Mouse (Mus musculus) embryonic facial prominence, embryonic 15.5 days (tissue): ENCODE results near the gene Ccar1. TPM values are rescaled to one million over a fixed set of nuclear protein-coding genes. Genes with fewer than 3 reads are reported as not detected.
"Not testable (repeated sequence)": the region's sequence is repeated elsewhere in the genome, so short reads cannot be mapped to it uniquely, and the experiment has no call there.

Experiments used
- ATAC-seq: fragments of 200-750 bp; cut with Nextera tagmentation; 2 replicates; pipeline ENCODE4 v1.8.0; 2017; ENCODE audit warnings: low read depth, moderate TSS enrichment; ENCODE audit not compliant: insufficient number of reproducible peaks, low FRiP score, low TSS enrichment
- H3K27ac ChIP-seq: fragments of 300-500 bp; sonication (generic); replicated peaks from 2 replicates; pipeline ENCODE4 v1.5.1; 2015; ENCODE audit warnings: mild to moderate bottlenecking, inconsistent platforms
- H3K27me3 ChIP-seq: fragments of 300-500 bp; sonication (generic); 2 replicates; pipeline ENCODE4 v1.6.1; 2015; ENCODE audit warnings: inconsistent platforms
- H3K36me3 ChIP-seq: fragments of 300-500 bp; sonication (generic); 2 replicates; pipeline ENCODE4 v1.6.1; 2015; ENCODE audit warnings: mild to moderate bottlenecking, inconsistent platforms
- H3K4me1 ChIP-seq: fragments of 300-500 bp; sonication (generic); 2 replicates; pipeline ENCODE4 v1.6.1; 2015; ENCODE audit warnings: inconsistent platforms
- H3K4me2 ChIP-seq: fragments of 300-500 bp; sonication (generic); replicated peaks from 2 replicates; pipeline ENCODE4 v1.6.1; 2015; ENCODE audit warnings: mild to moderate bottlenecking, inconsistent platforms
- H3K4me3 ChIP-seq: fragments of 300-500 bp; sonication (generic); replicated peaks from 2 replicates; pipeline ENCODE4 v1.5.1; 2015; ENCODE audit warnings: mild to moderate bottlenecking, inconsistent platforms
- H3K9ac ChIP-seq: fragments of 300-500 bp; sonication (generic); 2 replicates; pipeline ENCODE4 v1.6.1; 2015; ENCODE audit warnings: inconsistent platforms
- H3K9me3 ChIP-seq: fragments of 300-500 bp; sonication (generic); replicated peaks from 2 replicates; pipeline ENCODE4 v1.6.1; 2016; ENCODE audit warnings: inconsistent platforms
- WGBS: fragments of 180-500 bp; shearing (Covaris S2); methylation state at CpG from one replicate; pipeline ENCODE4 v1.1.7; 2015; 5-methylcytosine and 5-hydroxymethylcytosine counted together
- polyA plus RNA-seq: library from polyadenylated mRNA; unstranded; fragments of >200 nt; fragmentation: Nextera tagmentation; extraction: Ambion mirVana; gene quantifications from 2 replicates; pipeline ENCODE4 v1.2.1, GENCODE M21; 2015

Ccar1 gene
- polyA plus RNA-seq, 1 experiment from 2014 or later, result 112 TPM

DNA sequence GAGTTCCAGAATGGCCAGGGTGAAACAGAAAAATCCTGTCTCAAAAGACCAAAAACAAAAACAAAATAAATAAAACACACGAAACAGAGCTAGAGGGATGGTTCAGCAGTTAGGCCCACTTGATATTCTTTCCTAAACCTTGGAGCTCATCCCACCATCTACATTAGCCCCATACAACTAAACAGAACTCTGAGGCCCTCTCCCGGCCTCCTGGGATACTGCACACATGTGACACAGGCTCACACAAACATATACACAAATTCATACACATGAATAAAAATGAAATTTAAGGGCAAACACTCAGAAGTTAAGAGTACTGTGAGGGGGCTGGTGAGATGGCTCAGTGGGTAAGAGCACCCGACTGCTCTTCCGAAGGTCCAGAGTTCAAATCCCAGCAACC lies 2.1 kb upstream of the Ccar1 start:
- Histone ChIP-seq H3K9ac (no peak overlapping the region), H3K9me3 (no peaks in the 10 kb centered on the region), H3K36me3 (peaks cover 12% of the 10 kb centered on the region), H3K4me3 (no peak overlapping the region), H3K4me1 (peaks cover 8% of the 10 kb centered on the region), H3K27ac (no peak overlapping the region), H3K4me2 (no peak overlapping the region), H3K27me3 (no peaks in the 10 kb centered on the region)
- no peak for ATAC-seq
- 97% methylated on average over 4 of the region's 4 CpGs for WGBS

DNA sequence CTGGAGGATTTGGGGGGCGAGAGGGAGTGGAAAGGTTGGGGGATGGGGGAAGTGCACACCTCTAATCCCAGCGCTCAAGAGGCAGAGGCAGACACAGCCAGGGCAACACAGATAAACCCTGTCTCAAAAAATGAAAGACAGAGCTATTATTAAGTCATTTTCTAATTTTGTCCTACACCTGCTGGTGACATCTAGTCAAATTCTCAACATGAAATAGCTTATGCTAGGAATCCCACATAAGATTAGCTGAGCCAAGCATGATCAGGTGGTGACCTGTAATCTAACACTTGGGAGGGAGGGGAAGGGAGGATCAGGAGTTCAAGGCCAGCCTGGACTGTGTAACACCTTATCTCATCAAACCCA lies 986 bp upstream of the Ccar1 start:
- Histone ChIP-seq H3K27ac (peak overlapping the region; percentile 96), H3K36me3 (peaks cover 21% of the 10 kb centered on the region), H3K9ac (no peak overlapping the region; the same call in 1 of the 2 replicates), H3K4me2 (peak overlapping the region; percentile 51), H3K4me3 (peak overlapping the region; percentile 89), H3K9me3 (no peaks in the 10 kb centered on the region), H3K4me1 (peaks cover 12% of the 10 kb centered on the region), H3K27me3 (no peaks in the 10 kb centered on the region)
- no peak for ATAC-seq
- 47% methylated on average over 2 of the region's 2 CpGs for WGBS

- no peaks in the 10 kb centered on the region for H3K27me3 ChIP-seq
These were observed 572 bp downstream of the Ccar1 start for GRCm38 (mm10) chr10:62791251-62792176.

DNA sequence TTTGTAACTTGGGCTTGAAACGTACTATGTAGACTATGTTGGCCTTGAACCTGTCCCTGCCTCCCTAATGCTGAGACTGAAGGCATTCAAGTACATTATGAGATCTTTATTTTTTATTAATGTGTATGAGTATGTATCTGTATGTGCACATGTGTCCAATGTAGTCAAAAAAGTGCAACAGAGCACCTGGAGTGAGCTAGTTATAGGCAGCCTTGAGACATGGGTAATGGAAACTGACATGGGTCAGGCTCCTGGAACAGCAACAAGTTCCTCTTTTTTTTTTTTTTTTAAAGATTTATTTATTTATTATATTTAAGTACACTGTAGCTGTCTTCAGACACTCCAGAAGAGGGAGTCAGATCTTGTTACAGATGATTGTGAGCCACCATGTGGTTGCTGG lies 10.3 kb downstream of the Ccar1 start:
- not testable (repeated sequence) for ATAC-seq, H3K4me3 ChIP-seq, H3K9me3 ChIP-seq, H3K4me1 ChIP-seq, H3K4me2 ChIP-seq, H3K27me3 ChIP-seq, H3K27ac ChIP-seq, H3K9ac ChIP-seq
- H3K36me3 ChIP-seq, result peaks cover 92% of the 10 kb centered on the region
- WGBS, result 91% methylated on average over 1 of the region's 1 CpGs

More at GRCm38 (mm10) chr10:62791251-62792176, 572 bp downstream of the Ccar1 start:
- peaks cover 12% of the 10 kb centered on the region for H3K4me1 ChIP-seq
- H3K27ac ChIP-seq, result peak overlapping the region; percentile 96
- peak overlapping the region; percentile 89 for H3K9ac ChIP-seq
- H3K36me3 ChIP-seq, result peaks cover 37% of the 10 kb centered on the region
- H3K9me3 ChIP-seq, result no peaks in the 10 kb centered on the region
- 1% methylated on average over 74 of the region's 78 CpGs for WGBS
- peak; percentile 76 for ATAC-seq
- peak overlapping the region; percentile 89 for H3K4me3 ChIP-seq
- H3K4me2 ChIP-seq, result peak overlapping the region; percentile 53

- no peaks in the 10 kb centered on the region for H3K9me3 ChIP-seq
- 90% methylated on average over 6 of the region's 6 CpGs for WGBS
- no peak overlapping the region for H3K4me3 ChIP-seq
- peaks cover 87% of the 10 kb centered on the region for H3K36me3 ChIP-seq
- no peak for ATAC-seq
- H3K4me2 ChIP-seq, result no peak overlapping the region
- no peaks in the 10 kb centered on the region for H3K27me3 ChIP-seq
- no peaks in the 10 kb centered on the region for H3K4me1 ChIP-seq
- H3K9ac ChIP-seq, result no peak overlapping the region
- H3K27ac ChIP-seq, result no peak overlapping the region
These were observed 41.3 kb downstream of the Ccar1 start for GRCm38 (mm10) chr10:62750781-62751180.

DNA sequence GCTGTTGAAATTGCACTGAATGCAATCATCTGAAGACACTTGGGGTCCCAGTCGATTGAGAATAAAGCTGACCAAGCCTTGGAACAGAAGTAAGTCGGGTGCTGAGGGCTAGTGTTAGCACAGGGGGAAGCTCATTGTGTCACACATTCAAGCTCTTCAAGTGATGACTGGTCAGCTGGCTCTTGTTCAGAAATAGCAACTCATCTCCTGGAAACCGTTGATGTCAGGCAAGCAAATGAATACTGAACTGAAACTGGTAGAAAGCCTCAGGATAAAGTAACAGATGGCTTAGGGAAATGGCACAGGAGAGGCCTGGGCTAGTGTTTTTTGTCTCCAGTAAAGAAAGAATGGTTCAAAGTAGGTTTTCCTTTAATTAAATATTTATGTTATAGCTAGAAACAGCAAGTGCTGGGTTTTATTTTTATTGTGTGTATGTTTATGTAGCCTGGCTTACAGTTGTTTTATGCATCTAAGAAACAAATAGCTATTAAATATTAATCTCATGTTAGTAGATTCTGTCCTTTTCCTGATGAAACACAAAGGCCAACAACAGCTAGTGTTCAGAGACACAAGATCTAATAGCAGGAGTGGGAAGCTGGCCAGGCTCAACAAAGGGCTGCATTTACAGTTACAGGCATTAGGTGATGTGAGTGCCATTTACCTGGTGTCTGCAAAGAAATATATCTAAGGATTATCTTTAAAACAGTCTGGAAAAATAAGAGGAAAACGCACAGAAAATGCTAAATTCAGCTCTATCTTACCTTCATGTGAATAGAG lies 51.9 kb downstream of the Ccar1 start:
- Histone ChIP-seq H3K27ac (no peak overlapping the region), H3K36me3 (peaks cover 33% of the 10 kb centered on the region)
- WGBS, result 85% methylated on average over 4 of the region's 4 CpGs

DNA sequence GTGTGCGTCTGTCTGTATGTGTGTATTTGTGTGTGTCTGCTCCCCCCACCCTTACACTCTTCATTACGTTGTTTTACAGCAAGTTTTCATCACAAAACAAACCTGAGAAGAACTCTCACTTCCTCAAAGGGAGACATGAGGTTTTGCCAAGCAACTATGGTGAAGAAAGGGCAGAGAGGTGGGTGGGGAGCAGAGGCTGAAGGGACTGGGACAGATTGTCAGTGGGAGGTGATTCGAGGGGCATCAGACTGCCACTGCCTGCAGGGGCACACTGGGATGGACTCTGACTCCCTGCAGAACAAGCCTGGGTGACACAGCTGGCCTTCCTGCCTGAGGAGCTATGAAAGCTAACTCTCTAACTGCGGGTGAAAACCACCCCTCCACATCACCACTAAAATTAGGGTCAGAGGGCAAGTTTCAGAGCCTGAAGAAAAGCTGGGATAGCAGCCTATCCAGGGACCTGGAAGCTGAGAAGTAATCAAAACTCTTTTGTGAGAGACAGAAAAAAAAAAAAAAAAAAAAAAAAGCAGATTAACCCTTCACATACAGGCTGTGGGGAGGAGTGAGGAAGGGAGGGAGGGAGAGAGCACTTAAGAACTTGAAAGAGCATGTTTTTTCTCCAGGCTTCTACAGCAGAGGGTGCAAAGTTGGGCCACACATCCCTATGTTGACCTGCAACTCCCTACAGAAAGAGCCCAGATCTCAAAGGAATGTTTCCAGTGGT lies 55.0 kb downstream of the Ccar1 start:
- WGBS, result 31% methylated on average over 4 of the region's 4 CpGs
- peaks cover 16% of the 10 kb centered on the region for H3K36me3 ChIP-seq
- no peaks in the 10 kb centered on the region for H3K27me3 ChIP-seq
- H3K4me1 ChIP-seq, result no peaks in the 10 kb centered on the region
- H3K4me3 ChIP-seq, result no peak overlapping the region
- H3K4me2 ChIP-seq, result no peak overlapping the region
- H3K9me3 ChIP-seq, result no peaks in the 10 kb centered on the region
- ATAC-seq, result no peak
- no peak overlapping the region for H3K9ac ChIP-seq
- H3K27ac ChIP-seq, result no peak overlapping the region

More for the DNA sequence above, 51.9 kb downstream of the Ccar1 start:
- Histone ChIP-seq H3K9ac (no peak overlapping the region), H3K9me3 (no peaks in the 10 kb centered on the region), H3K4me3 (no peak overlapping the region), H3K4me1 (no peaks in the 10 kb centered on the region), H3K27me3 (no peaks in the 10 kb centered on the region), H3K4me2 (no peak overlapping the region)
- ATAC-seq, result no peak

GRCm38 (mm10) chr10:62730826-62731225 lies 61.3 kb downstream of the Ccar1 start:
- Histone ChIP-seq H3K27me3 (no peaks in the 10 kb centered on the region), H3K4me2 (no peak overlapping the region), H3K36me3 (no peaks in the 10 kb centered on the region), H3K9ac (no peak overlapping the region), H3K4me1 (peaks cover 5% of the 10 kb centered on the region; the same call in 1 of the 2 replicates), H3K9me3 (no peaks in the 10 kb centered on the region), H3K4me3 (no peak overlapping the region), H3K27ac (no peak overlapping the region)
- no peak for ATAC-seq
- 72% methylated on average over 10 of the region's 10 CpGs for WGBS

- H3K4me3 ChIP-seq, result peak within 1 kb of the TSS; percentile 82
- no peak within 1 kb of the TSS for H3K27ac ChIP-seq
- ATAC-seq, result peak; percentile 73
- peak within 1 kb of the TSS; percentile 45 for H3K9ac ChIP-seq
- peaks cover 10% of the 10 kb centered on the region; the same call in 1 of the 2 replicates for H3K4me1 ChIP-seq
- H3K36me3 ChIP-seq, result no peaks in the 10 kb centered on the region
- H3K4me2 ChIP-seq, result peak within 1 kb of the TSS; percentile 96
- 1% methylated on average over 85 of the region's 85 CpGs for WGBS
- H3K27me3 ChIP-seq, result peaks cover 9% of the 10 kb centered on the region
- no peaks in the 10 kb centered on the region for H3K9me3 ChIP-seq
These were observed 66.1 kb downstream of the Ccar1 start, which contains the start of gene Stox1 for GRCm38 (mm10) chr10:62725771-62726687. Stox1 (minus strand) TSS chr10:62726128.

- Histone ChIP-seq H3K36me3 (no peaks in the 10 kb centered on the region), H3K9ac (no peak overlapping the region), H3K4me2 (peak overlapping the region; percentile 96), H3K27ac (no peak overlapping the region), H3K4me3 (peak overlapping the region; percentile 82; the same call in 1 of the 2 replicates), H3K27me3 (peaks cover 9% of the 10 kb centered on the region), H3K9me3 (no peaks in the 10 kb centered on the region), H3K4me1 (peaks cover 10% of the 10 kb centered on the region; the same call in 1 of the 2 replicates)
- no peak for ATAC-seq
- WGBS, result 26% methylated on average over 7 of the region's 7 CpGs
These were observed 67.2 kb downstream of the Ccar1 start for GRCm38 (mm10) chr10:62724936-62725335.
